22 mouse cellular contexts compared by ENCODE assay signal in the genomic region with DNA sequence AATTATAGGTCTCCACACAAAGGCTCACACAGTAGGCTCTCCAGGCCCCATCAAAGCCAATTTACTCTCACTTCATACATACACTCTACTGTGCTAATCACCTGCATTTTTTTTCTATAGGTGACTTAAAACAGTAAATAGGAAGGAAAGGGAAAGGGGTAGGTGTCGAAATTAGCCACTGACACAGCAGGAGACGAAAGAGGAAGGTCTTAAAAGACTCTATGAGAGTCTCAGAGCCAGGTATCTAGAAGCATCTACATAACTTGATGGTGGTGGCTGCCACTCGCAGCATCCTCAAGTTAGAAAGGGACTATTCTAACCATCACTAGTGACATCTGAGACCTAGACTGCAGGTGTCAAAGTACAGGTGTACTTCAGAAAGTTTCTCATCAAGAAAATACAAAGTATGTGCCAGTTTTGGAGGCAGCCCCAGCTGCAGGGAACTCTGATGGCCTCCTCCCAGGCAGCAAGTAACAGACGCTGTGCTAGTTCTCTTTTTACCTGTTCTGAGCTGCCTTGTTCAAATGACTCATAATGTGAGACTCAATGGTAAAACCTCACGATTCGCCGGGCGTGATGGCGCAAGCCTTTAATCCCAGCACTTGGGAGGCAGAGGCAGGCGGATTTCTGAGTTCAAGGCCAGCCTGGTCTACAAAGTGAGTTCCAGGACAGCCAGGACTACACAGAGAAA. TPM values are rescaled to one million over a fixed set of nuclear protein-coding genes. Genes with fewer than 3 reads are reported as not detected.
"Had no signal": no experiment of that assay in that cellular context is flagged by ENCODE, and none has a peak within 500 bp of the region (broad histone marks: within the 10 kb centered on the region; RNA-seq: fewer than 3 reads in every experiment).

No protein-coding gene starts in this region.

- H3K27ac ChIP-seq: liver, embryonic 14.5 days; lung, embryonic 15.5 days; macrophage; midbrain, embryonic 10.5 days; midbrain, embryonic 13.5 days; neural tube, embryonic 12.5 days had no signal

- H3K4me1 ChIP-seq: lung, embryonic 15.5 days; midbrain, embryonic 10.5 days; midbrain, embryonic 13.5 days; neural tube, embryonic 12.5 days had no signal

- H3K4me3 ChIP-seq: lung, embryonic 15.5 days; midbrain, embryonic 10.5 days; midbrain, embryonic 13.5 days; myocyte; neural tube, embryonic 12.5 days had no signal

- H3K9me3 ChIP-seq: lung, embryonic 15.5 days; midbrain, embryonic 10.5 days; midbrain, embryonic 13.5 days; neural tube, embryonic 12.5 days had no signal

- H3K9ac ChIP-seq: liver, embryonic 14.5 days; lung, embryonic 15.5 days; midbrain, embryonic 13.5 days; neural tube, embryonic 12.5 days had no signal

- H3K4me2 ChIP-seq: lung, embryonic 15.5 days; midbrain, embryonic 13.5 days; neural tube, embryonic 12.5 days had no signal

- H3K27me3 ChIP-seq: lung, embryonic 15.5 days; midbrain, embryonic 13.5 days; neural tube, embryonic 12.5 days had no signal

- ATAC-seq: lung, postnatal 0 days; midbrain, embryonic 13.5 days; midbrain, embryonic 16.5 days had no signal

- DNase-seq: lung, adult 18-20 months; lung, postnatal 14 days; lung, postnatal 36 days; retina, postnatal 1 day; right cerebral cortex, adult 18-20 months; right cerebral cortex, postnatal 25 days; right cerebral cortex, postnatal 4 days; spleen, adult 18-20 months; thymus, adult 18-20 months; thymus, postnatal 14 days; thymus, postnatal 36 days had no signal

RNA-seq across cellular contexts. Expression of a gene that starts 40.5 kb away (rescaled TPM):
- total RNA-seq: liver, adult 2 months had no signal
- polyA plus RNA-seq: liver, adult 2 months; lung, postnatal 0 days; macrophage; small intestine, adult 2 months had no signal
